Mouse (Mus musculus) ES-Bruce4 (cell line): Measurements from ENCODE around the gene Add1.

ENCODE experiments used
- CTCF ChIP-seq: IDR thresholded peaks from one replicate; pipeline ENCODE4 v1.8.1; 2011; ENCODE audit warnings: low read depth, low read length
- EP300 ChIP-seq: IDR thresholded peaks from 2 replicates; pipeline ENCODE4 v1.6.1; 2011; ENCODE audit warnings: low read depth, low read length; ENCODE audit not compliant: insufficient read depth
- POLR2A ChIP-seq: IDR thresholded peaks from one replicate; pipeline ENCODE4 v1.8.1; 2011; ENCODE audit warnings: low read length; ENCODE audit not compliant: insufficient read depth

DNA sequence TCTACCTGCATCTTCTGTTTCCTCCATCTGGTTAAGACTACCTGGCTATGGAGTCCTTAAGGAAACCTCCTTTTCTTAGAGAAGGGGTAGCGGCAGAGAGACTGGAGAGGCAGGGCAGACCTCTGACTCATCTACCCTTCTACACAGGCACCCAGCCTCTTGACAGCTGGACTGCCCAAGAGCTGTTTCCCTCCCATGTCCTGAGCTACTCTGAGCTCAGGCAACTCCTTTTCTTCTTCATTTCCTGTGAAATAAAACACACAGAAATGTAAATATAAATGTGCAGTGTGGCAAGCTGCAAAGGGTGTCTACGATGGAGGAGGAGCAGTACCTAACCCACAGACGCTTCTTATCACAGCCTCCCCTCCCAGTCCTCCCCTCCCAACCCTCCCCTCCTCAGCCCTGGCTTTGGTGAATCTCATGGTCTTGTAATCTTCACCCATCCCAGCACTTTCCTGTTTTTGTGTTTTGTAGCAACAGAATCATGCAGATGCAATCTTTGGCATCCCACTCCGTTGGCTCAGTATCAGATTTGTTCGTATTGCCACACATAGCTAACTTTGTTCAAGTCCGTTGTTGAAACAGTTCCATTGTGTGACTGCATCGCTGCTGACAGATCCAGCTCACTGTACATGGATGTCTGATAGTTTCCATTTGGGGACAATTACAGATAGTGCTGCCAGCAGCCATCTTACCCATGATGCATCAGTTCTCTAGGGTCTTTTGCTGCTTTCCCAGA lies 7.8 kb upstream of the Add1 start:
- TF ChIP-seq POLR2A = no peak
- no peak for TF ChIP-seq EP300
- TF ChIP-seq CTCF = no peak
